Mouse (Mus musculus): Measurements from ENCODE around the gene Tldc2. TPM values are rescaled to one million over a fixed set of nuclear protein-coding genes. Genes with fewer than 3 reads are reported as not detected.

Tldc2 gene
- polyA plus RNA-seq, 1 experiment, result not detected

DNA sequence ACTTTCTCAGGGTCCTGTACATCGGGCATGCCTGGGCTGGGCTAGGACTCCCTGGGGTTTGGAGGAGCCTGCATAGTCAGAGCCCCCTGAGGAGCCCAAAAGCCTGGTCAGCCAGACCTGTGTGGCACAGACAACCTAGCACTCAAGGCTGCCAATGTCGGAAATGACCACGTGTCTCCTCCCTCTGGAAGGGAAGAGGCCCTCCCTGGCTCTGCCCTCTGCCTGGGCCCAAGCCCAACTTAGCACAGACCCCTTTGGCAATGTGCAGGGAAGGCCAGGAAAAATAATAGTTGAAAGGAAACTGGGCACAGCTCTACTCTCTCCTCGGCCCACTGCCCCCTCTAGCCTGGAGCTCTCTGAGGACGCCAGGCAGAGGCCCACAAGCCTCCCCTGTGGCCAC is 32.0 kb upstream of the Tldc2 start:
- Histone ChIP-seq H3K79me2 (ENCODE audit: control insufficient read depth, insufficient read depth) (peaks cover 9% of the 10 kb centered on the region), H3K4me3 (no peak overlapping the region), H3K27me3 (ENCODE audit: control insufficient read depth, insufficient read depth, insufficient read length) (no peaks in the 10 kb centered on the region), H3K36me3 (ENCODE audit: control insufficient read depth, insufficient read depth) (no peaks in the 10 kb centered on the region), H3K4me2 (ENCODE audit: low read depth) (no peak overlapping the region), H3ac (ENCODE audit: control insufficient read depth, insufficient read length) (no peak overlapping the region)
- TF ChIP-seq MYOD1 (IDR thresholded peaks at IDR 0.05; ENCODE audit: control insufficient read depth in 1 of 3, insufficient read length in 2 of 3, low read depth in 2 of 3) (no peak), POLR2A (IDR thresholded peaks at IDR 0.05; ENCODE audit: insufficient read length, low read depth) (no peak), TCF12 (IDR thresholded peaks at IDR 0.05; ENCODE audit: insufficient read depth, poor library complexity, severe bottlenecking) (no peak), CEBPB (IDR thresholded peaks at IDR 0.05; ENCODE audit: insufficient read depth, poor library complexity, severe bottlenecking) (no peak), REST (IDR thresholded peaks at IDR 0.05; ENCODE audit: insufficient read depth, insufficient read length) (no peak), MAX (IDR thresholded peaks at IDR 0.05; ENCODE audit: low read depth) (no peak), SRF (IDR thresholded peaks at IDR 0.05; ENCODE audit: control insufficient read depth, insufficient read length, low read depth) (no peak), TCF3 (IDR thresholded peaks at IDR 0.05; ENCODE audit: insufficient read length, low read depth) (no peak), USF1 (IDR thresholded peaks at IDR 0.05; ENCODE audit: low read depth) (no peak), POLR2AphosphoS2 (IDR thresholded peaks at IDR 0.05; ENCODE audit: insufficient read length, low read depth) (no peak), E2F4 (IDR thresholded peaks at IDR 0.05; ENCODE audit: insufficient read depth) (no peak), MYOG (IDR thresholded peaks at IDR 0.05; ENCODE audit: control insufficient read depth in 1 of 3, insufficient read depth in 1 of 3, insufficient read length in 2 of 3, low read depth in 2 of 3) (no peak)

DNA sequence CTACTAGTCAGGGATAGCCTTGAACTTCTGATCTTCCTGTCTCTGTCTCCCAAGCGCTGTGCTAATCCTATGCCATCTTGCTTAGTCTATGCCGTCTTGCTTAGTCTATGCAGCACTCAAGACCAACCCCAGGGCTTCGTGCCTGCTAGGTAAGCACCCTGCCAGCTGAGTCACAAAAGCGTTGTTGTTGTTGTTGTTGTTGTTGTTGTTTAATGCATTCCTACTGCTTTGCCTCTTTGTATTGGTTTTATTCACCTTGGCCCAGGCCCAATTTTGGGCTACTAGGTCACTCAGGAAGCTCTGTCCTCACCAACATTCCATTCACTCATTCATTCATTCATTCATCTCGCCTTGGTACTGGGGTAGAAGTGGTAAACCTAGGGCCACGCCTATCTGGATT is 31.1 kb upstream of the Tldc2 start:
- Histone ChIP-seq H3K4me2 (ENCODE audit: low read depth) (no peak overlapping the region), H3K36me3 (ENCODE audit: control insufficient read depth, insufficient read depth) (no peaks in the 10 kb centered on the region), H3K79me2 (ENCODE audit: control insufficient read depth, insufficient read depth) (peaks cover 17% of the 10 kb centered on the region), H3K27me3 (ENCODE audit: control insufficient read depth, insufficient read depth, insufficient read length) (no peaks in the 10 kb centered on the region), H3K4me3 (no peak overlapping the region), H3ac (ENCODE audit: control insufficient read depth, insufficient read length) (no peak overlapping the region)
- TF ChIP-seq TCF12 (IDR thresholded peaks at IDR 0.05; ENCODE audit: insufficient read depth, poor library complexity, severe bottlenecking), result no peak

DNA sequence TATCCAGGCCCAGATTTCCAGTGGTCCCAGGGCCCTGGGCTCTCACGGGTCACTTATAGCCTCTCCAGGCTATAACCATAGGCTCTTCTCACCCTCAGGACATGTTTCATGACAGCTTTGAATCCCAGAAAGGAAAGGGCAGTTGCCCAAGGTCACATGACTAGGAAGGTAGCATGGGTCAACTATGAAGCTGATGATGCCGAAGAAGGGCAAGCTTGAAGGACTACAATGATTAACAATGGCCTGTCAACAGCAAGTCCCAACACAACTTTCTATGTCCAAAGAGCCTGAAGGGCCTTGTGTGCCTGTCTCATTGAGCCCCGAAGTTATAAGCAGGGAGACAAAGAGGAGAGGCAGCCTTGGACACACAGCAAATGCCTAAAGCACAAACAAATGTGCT is 29.7 kb upstream of the Tldc2 start:
- Histone ChIP-seq H3K79me2 (ENCODE audit: control insufficient read depth, insufficient read depth) (peaks cover 32% of the 10 kb centered on the region), H3K4me2 (ENCODE audit: low read depth) (no peak overlapping the region), H3K36me3 (ENCODE audit: control insufficient read depth, insufficient read depth) (peaks cover 11% of the 10 kb centered on the region), H3ac (ENCODE audit: control insufficient read depth, insufficient read length) (no peak overlapping the region), H3K4me3 (no peak overlapping the region), H3K27me3 (ENCODE audit: control insufficient read depth, insufficient read depth, insufficient read length) (no peaks in the 10 kb centered on the region)
- TF ChIP-seq E2F4 (IDR thresholded peaks at IDR 0.05; ENCODE audit: insufficient read depth) (no peak), MAX (IDR thresholded peaks at IDR 0.05; ENCODE audit: low read depth) (no peak), CEBPB (IDR thresholded peaks at IDR 0.05; ENCODE audit: insufficient read depth, poor library complexity, severe bottlenecking) (no peak), POLR2A (IDR thresholded peaks at IDR 0.05; ENCODE audit: insufficient read length, low read depth) (no peak), REST (IDR thresholded peaks at IDR 0.05; ENCODE audit: insufficient read depth, insufficient read length) (no peak), MYOG (IDR thresholded peaks at IDR 0.05; ENCODE audit: control insufficient read depth in 1 of 3, insufficient read depth in 1 of 3, insufficient read length in 2 of 3, low read depth in 2 of 3) (no peak), POLR2AphosphoS2 (IDR thresholded peaks at IDR 0.05; ENCODE audit: insufficient read length, low read depth) (no peak), MYOD1 (IDR thresholded peaks at IDR 0.05; ENCODE audit: control insufficient read depth in 1 of 3, insufficient read length in 2 of 3, low read depth in 2 of 3) (no peak), SRF (IDR thresholded peaks at IDR 0.05; ENCODE audit: control insufficient read depth, insufficient read length, low read depth) (no peak), TCF3 (IDR thresholded peaks at IDR 0.05; ENCODE audit: insufficient read length, low read depth) (no peak), USF1 (IDR thresholded peaks at IDR 0.05; ENCODE audit: low read depth) (no peak), TCF12 (IDR thresholded peaks at IDR 0.05; ENCODE audit: insufficient read depth, poor library complexity, severe bottlenecking) (no peak)

DNA sequence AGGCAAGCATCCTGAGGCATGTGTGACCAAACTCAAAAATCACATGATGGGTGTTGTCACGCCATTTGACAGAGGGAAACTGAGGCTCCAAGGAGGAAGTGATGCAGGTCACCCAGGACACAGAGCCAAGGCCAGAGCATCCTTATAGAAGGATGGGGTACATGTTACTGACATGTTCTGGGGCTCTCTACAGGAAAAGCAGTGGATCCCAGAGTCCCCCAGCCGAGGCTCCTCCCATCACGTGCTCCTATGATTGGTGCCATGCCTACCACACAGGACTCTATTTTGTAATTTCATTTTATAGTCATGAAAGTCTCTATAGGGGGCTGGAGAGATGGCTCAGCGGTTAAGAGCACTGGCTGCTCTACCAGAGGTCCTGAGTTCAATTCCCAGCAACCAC is 29.1 kb upstream of the Tldc2 start:
- H3K27me3 ChIP-seq (ENCODE audit: control insufficient read depth, insufficient read depth, insufficient read length), result no peaks in the 10 kb centered on the region
- H3K4me3 ChIP-seq, result no peak overlapping the region
- TF ChIP-seq E2F4 (IDR thresholded peaks at IDR 0.05; ENCODE audit: insufficient read depth) (no peak), USF1 (IDR thresholded peaks at IDR 0.05; ENCODE audit: low read depth) (no peak), MYOG (IDR thresholded peaks at IDR 0.05; ENCODE audit: control insufficient read depth in 1 of 3, insufficient read depth in 1 of 3, insufficient read length in 2 of 3, low read depth in 2 of 3) (no peak), MAX (IDR thresholded peaks at IDR 0.05; ENCODE audit: low read depth) (no peak), TCF3 (IDR thresholded peaks at IDR 0.05; ENCODE audit: insufficient read length, low read depth) (no peak), REST (IDR thresholded peaks at IDR 0.05; ENCODE audit: insufficient read depth, insufficient read length) (no peak), MYOD1 (IDR thresholded peaks at IDR 0.05; ENCODE audit: control insufficient read depth in 1 of 3, insufficient read length in 2 of 3, low read depth in 2 of 3) (no peak), POLR2A (IDR thresholded peaks at IDR 0.05; ENCODE audit: insufficient read length, low read depth) (no peak), POLR2AphosphoS2 (IDR thresholded peaks at IDR 0.05; ENCODE audit: insufficient read length, low read depth) (no peak), SRF (IDR thresholded peaks at IDR 0.05; ENCODE audit: control insufficient read depth, insufficient read length, low read depth) (no peak), CEBPB (IDR thresholded peaks at IDR 0.05; ENCODE audit: insufficient read depth, poor library complexity, severe bottlenecking) (no peak), TCF12 (IDR thresholded peaks at IDR 0.05; ENCODE audit: insufficient read depth, poor library complexity, severe bottlenecking) (no peak)
- H3K4me2 ChIP-seq (ENCODE audit: low read depth), result no peak overlapping the region
- H3ac ChIP-seq (ENCODE audit: control insufficient read depth, insufficient read length), result no peak overlapping the region
- H3K36me3 ChIP-seq (ENCODE audit: control insufficient read depth, insufficient read depth), result peaks cover 11% of the 10 kb centered on the region
- H3K79me2 ChIP-seq (ENCODE audit: control insufficient read depth, insufficient read depth), result peaks cover 37% of the 10 kb centered on the region

DNA sequence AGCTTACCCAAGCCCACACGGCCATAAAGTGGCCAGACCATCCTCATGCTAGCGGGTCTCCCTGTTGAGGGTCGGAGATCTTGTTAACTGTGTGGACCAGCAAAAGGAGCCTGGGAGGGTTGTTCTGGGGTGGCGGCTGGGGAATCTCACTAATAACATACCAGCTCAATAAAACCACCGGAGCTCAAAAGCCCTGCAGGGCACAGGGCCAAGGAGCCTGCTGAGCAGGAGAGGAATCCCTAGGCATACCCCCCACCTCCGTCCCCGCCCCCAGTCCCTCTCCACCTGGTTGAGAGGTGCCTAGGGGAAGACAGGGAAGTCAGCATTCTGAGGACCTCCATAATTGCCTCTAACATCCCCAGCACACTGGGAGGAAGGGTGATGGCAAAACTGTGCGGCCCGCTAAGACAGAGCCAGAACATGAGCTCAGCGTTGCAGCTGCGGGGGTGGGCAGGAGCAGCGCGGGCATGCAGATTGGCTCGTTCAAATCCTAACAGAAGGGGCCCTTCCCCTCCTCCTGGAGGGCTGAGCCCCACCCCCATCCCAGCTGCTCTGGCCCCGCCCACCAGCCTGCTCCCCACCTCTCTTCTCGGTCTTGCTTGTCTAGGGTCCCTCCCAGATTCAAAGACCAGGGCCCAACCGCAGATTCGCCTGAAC is 28.4 kb upstream of the Tldc2 start:
- H3K27me3 ChIP-seq (ENCODE audit: control insufficient read depth, insufficient read depth, insufficient read length), result no peaks in the 10 kb centered on the region
- H3K79me2 ChIP-seq (ENCODE audit: control insufficient read depth, insufficient read depth), result peaks cover 41% of the 10 kb centered on the region
- no peak overlapping the region for H3K4me3 ChIP-seq
- TF ChIP-seq CEBPB (IDR thresholded peaks at IDR 0.05; ENCODE audit: insufficient read depth, poor library complexity, severe bottlenecking), result no peak
- no peak for TF ChIP-seq POLR2A (IDR thresholded peaks at IDR 0.05; ENCODE audit: insufficient read length, low read depth)
- TF ChIP-seq MYOG (IDR thresholded peaks at IDR 0.05; ENCODE audit: control insufficient read depth in 1 of 3, insufficient read depth in 1 of 3, insufficient read length in 2 of 3, low read depth in 2 of 3), result peak in 1 of 3 experiments; percentile 26
- peak in 1 of 3 experiments; percentile 14 for TF ChIP-seq MYOD1 (IDR thresholded peaks at IDR 0.05; ENCODE audit: control insufficient read depth in 1 of 3, insufficient read length in 2 of 3, low read depth in 2 of 3)
- TF ChIP-seq POLR2AphosphoS2 (IDR thresholded peaks at IDR 0.05; ENCODE audit: insufficient read length, low read depth), result no peak
- no peak overlapping the region for H3K4me2 ChIP-seq (ENCODE audit: low read depth)
- H3ac ChIP-seq (ENCODE audit: control insufficient read depth, insufficient read length), result no peak overlapping the region
- peaks cover 11% of the 10 kb centered on the region for H3K36me3 ChIP-seq (ENCODE audit: control insufficient read depth, insufficient read depth)
